Mouse (Mus musculus): ENCODE measurements around the gene Krt33a. TPM values are rescaled to one million over a fixed set of nuclear protein-coding genes. Genes with fewer than 3 reads are reported as not detected.

The Krt33a gene
- polyA plus RNA-seq, 1 experiment from 2014 or later, result not detected

DNA sequence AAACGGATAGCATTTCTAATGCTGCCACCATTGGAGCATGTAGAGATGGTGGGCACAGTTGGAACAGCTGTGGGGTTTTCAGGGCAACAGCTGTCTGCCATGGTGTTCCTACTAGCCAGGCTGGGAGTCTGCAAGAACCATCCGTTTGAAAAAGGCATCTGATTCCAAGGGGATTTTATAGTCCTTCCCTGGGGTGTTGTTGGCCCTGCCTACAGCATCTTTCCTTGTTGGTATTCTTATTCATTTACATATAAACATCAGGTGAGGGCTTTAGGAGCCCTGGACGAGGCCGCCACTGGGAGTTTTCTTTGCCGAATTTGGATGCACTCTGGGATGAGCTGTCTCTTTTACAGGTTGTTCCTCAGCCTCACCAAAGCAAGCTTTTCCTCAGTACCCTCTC lies 37.1 kb downstream of the Krt33a start, which contains the start of gene Krtap29-1:
Gene Krtap29-1 (minus strand): TSS at position 101 of the 400 bp plus-strand sequence.
- Histone ChIP-seq H3K4me3 (ENCODE audit: low read length) (no peak within 1 kb of the TSS), H3K4me1 (ENCODE audit: control insufficient read depth, insufficient read depth, low read length) (no peaks in the 10 kb centered on the region), H3K27me3 (ENCODE audit: control insufficient read depth, insufficient read depth, low read length) (no peaks in the 10 kb centered on the region), H3K36me3 (ENCODE audit: control insufficient read depth, insufficient read depth, low read length) (no peaks in the 10 kb centered on the region), H3K9ac (ENCODE audit: low read depth, low read length) (no peak within 1 kb of the TSS), H3K27ac (ENCODE audit: low read depth, low read length) (no peak within 1 kb of the TSS), H3K4me2 (replicated peaks; ENCODE audit: low read depth, low read length) (no peak within 1 kb of the TSS), H3K9me3 (ENCODE audit: control insufficient read depth, low read length) (no peaks in the 10 kb centered on the region)
- ATAC-seq (ENCODE audit: low FRiP score, low TSS enrichment), result no peak
- 66% methylated on average over 5 of the region's 5 CpGs for WGBS

DNA sequence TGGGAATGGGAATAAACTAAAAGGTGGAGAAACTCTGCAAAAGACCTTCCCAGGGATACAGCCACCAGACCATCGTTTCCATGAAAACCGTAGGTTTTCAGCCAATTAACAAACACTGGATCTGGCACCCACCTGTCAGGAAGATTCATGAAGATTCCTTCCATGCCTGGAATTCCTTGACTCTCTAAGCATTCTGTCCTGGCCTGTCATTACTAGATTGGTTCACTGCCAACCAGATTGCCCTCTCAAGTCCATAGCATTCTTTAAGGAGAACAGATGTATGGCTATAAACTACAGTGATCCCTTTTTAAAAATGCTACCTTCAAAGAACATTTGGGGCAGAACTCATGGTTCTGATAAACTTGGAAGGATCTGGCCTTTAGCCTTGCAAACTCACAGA lies 50.1 kb downstream of the Krt33a start:
- H3K9me3 ChIP-seq (ENCODE audit: control insufficient read depth, low read length), result no peaks in the 10 kb centered on the region
- ATAC-seq (ENCODE audit: low FRiP score, low TSS enrichment), result no peak
- 67% methylated on average over 2 of the region's 2 CpGs for WGBS
- no peak overlapping the region for H3K9ac ChIP-seq (ENCODE audit: low read depth, low read length)
- no peak overlapping the region for H3K4me2 ChIP-seq (replicated peaks; ENCODE audit: low read depth, low read length)
- H3K4me1 ChIP-seq (ENCODE audit: control insufficient read depth, insufficient read depth, low read length), result no peaks in the 10 kb centered on the region
- no peak overlapping the region for H3K4me3 ChIP-seq (ENCODE audit: low read length)
- no peak overlapping the region for H3K27ac ChIP-seq (ENCODE audit: low read depth, low read length)
- H3K36me3 ChIP-seq (ENCODE audit: control insufficient read depth, insufficient read depth, low read length), result no peaks in the 10 kb centered on the region
- no peaks in the 10 kb centered on the region for H3K27me3 ChIP-seq (ENCODE audit: control insufficient read depth, insufficient read depth, low read length)

DNA sequence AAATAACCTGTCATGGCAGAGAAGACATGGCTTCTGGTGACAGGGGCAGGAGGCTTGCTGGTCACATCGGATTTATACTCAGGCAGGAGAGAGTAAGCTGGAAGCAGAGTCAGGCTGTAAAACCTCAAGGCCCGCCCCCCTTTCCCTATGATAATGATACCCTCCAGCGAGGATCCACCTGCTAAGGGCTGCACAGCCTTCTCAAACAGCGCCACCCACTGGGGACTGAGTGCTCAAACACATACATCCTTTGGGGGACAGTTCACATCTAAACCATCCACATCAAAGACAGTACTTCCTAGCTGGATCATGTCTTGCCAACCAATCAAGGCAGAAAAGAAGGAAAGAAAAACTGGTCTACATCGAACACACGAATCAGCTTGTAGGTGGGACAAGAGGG lies 51.8 kb downstream of the Krt33a start:
- Histone ChIP-seq H3K27me3 (ENCODE audit: control insufficient read depth, insufficient read depth, low read length) (no peaks in the 10 kb centered on the region), H3K4me2 (replicated peaks; ENCODE audit: low read depth, low read length) (no peak overlapping the region), H3K36me3 (ENCODE audit: control insufficient read depth, insufficient read depth, low read length) (no peaks in the 10 kb centered on the region), H3K4me3 (ENCODE audit: low read length) (no peak overlapping the region), H3K9ac (ENCODE audit: low read depth, low read length) (no peak overlapping the region), H3K9me3 (ENCODE audit: control insufficient read depth, low read length) (no peaks in the 10 kb centered on the region), H3K27ac (ENCODE audit: low read depth, low read length) (no peak overlapping the region), H3K4me1 (ENCODE audit: control insufficient read depth, insufficient read depth, low read length) (no peaks in the 10 kb centered on the region)
- no peak for ATAC-seq (ENCODE audit: low FRiP score, low TSS enrichment)
- 43% methylated on average over 6 of the region's 6 CpGs for WGBS

Other genes starting within 250 kb of the Krt33a start
- gene Gm11595, start 243.3 kb downstream of the Krt33a start, polyA plus RNA-seq (2014; fragmentation: Nextera tagmentation; extraction: Ambion mirVana), result not detected in 2 replicates
- gene Krtap4-8, start 235.5 kb downstream of the Krt33a start, polyA plus RNA-seq (2014; fragmentation: Nextera tagmentation; extraction: Ambion mirVana), result not detected in 2 replicates
- not detected in 2 replicates for gene Krtap4-9, start 231.0 kb downstream of the Krt33a start, polyA plus RNA-seq (2014; fragmentation: Nextera tagmentation; extraction: Ambion mirVana)
- gene Gm11596, start 222.7 kb downstream of the Krt33a start, polyA plus RNA-seq (2014; fragmentation: Nextera tagmentation; extraction: Ambion mirVana), result not detected in 2 replicates
- gene Gm11569, start 217.3 kb downstream of the Krt33a start, polyA plus RNA-seq (2014; fragmentation: Nextera tagmentation; extraction: Ambion mirVana), result not detected in 2 replicates
- gene Gm11554, start 211.8 kb downstream of the Krt33a start, polyA plus RNA-seq (2014; fragmentation: Nextera tagmentation; extraction: Ambion mirVana), result not detected in 2 replicates
- not detected in 2 replicates for gene Krtap4-13, start 206.3 kb downstream of the Krt33a start, polyA plus RNA-seq (2014; fragmentation: Nextera tagmentation; extraction: Ambion mirVana)
- gene Gm11564, start 200.5 kb downstream of the Krt33a start, polyA plus RNA-seq (2014; fragmentation: Nextera tagmentation; extraction: Ambion mirVana), result not detected in 2 replicates
- not detected in 2 replicates for gene 2300003K06Rik, start 178.1 kb downstream of the Krt33a start, polyA plus RNA-seq (2014; fragmentation: Nextera tagmentation; extraction: Ambion mirVana)
- gene Krtap4-16, start 164.6 kb downstream of the Krt33a start, polyA plus RNA-seq (2014; fragmentation: Nextera tagmentation; extraction: Ambion mirVana), result not detected in 2 replicates
- not detected in 2 replicates for gene Gm11568, start 158.3 kb downstream of the Krt33a start, polyA plus RNA-seq (2014; fragmentation: Nextera tagmentation; extraction: Ambion mirVana)
- not detected in 2 replicates for gene Gm11559, start 151.7 kb downstream of the Krt33a start, polyA plus RNA-seq (2014; fragmentation: Nextera tagmentation; extraction: Ambion mirVana)
- not detected in 2 replicates for gene Krtap9-1, start 142.8 kb downstream of the Krt33a start, polyA plus RNA-seq (2014; fragmentation: Nextera tagmentation; extraction: Ambion mirVana)
- gene Gm11567, start 137.0 kb downstream of the Krt33a start, polyA plus RNA-seq (2014; fragmentation: Nextera tagmentation; extraction: Ambion mirVana), result not detected in 2 replicates
- gene Krtap31-1, start 108.3 kb downstream of the Krt33a start, polyA plus RNA-seq (2014; fragmentation: Nextera tagmentation; extraction: Ambion mirVana), result not detected in 2 replicates
- not detected in 2 replicates for gene Gm11565, start 101.5 kb downstream of the Krt33a start, polyA plus RNA-seq (2014; fragmentation: Nextera tagmentation; extraction: Ambion mirVana)
- not detected in 2 replicates for gene Krtap31-2, start 79.9 kb downstream of the Krt33a start, polyA plus RNA-seq (2014; fragmentation: Nextera tagmentation; extraction: Ambion mirVana)
- not detected in 2 replicates for gene Krtap9-5, start 67.7 kb downstream of the Krt33a start, polyA plus RNA-seq (2014; fragmentation: Nextera tagmentation; extraction: Ambion mirVana)
- not detected in 2 replicates for gene Krtap29-1, start 37.2 kb downstream of the Krt33a start, polyA plus RNA-seq (2014; fragmentation: Nextera tagmentation; extraction: Ambion mirVana)
- not detected in 2 replicates for gene Krtap16-1, start 29.6 kb downstream of the Krt33a start, polyA plus RNA-seq (2014; fragmentation: Nextera tagmentation; extraction: Ambion mirVana)
- not detected in 2 replicates for gene Krtap17-1, start 22.2 kb downstream of the Krt33a start, polyA plus RNA-seq (2014; fragmentation: Nextera tagmentation; extraction: Ambion mirVana)
- not detected in 2 replicates for gene Krt33b, start 13.7 kb upstream of the Krt33a start, polyA plus RNA-seq (2014; fragmentation: Nextera tagmentation; extraction: Ambion mirVana)
- gene Krt34, start 25.3 kb upstream of the Krt33a start, polyA plus RNA-seq (2014; fragmentation: Nextera tagmentation; extraction: Ambion mirVana), result 0.11 TPM in 1 of 2 replicates, not detected in the other
- gene Krt31, start 34.3 kb upstream of the Krt33a start, polyA plus RNA-seq (2014; fragmentation: Nextera tagmentation; extraction: Ambion mirVana), result not detected in 2 replicates
- not detected in 2 replicates for gene Krt32, start 72.0 kb upstream of the Krt33a start, polyA plus RNA-seq (2014; fragmentation: Nextera tagmentation; extraction: Ambion mirVana)
- not detected in 2 replicates for gene Krt35, start 80.0 kb upstream of the Krt33a start, polyA plus RNA-seq (2014; fragmentation: Nextera tagmentation; extraction: Ambion mirVana)
- gene Krt36, start 89.4 kb upstream of the Krt33a start, polyA plus RNA-seq (2014; fragmentation: Nextera tagmentation; extraction: Ambion mirVana), result 1.4 and 1.5 TPM in 2 replicates
- gene Krt13, start 105.4 kb upstream of the Krt33a start, polyA plus RNA-seq (2014; fragmentation: Nextera tagmentation; extraction: Ambion mirVana), result not detected in 2 replicates
- 0.96 and 1.2 TPM in 2 replicates for gene Krt15, start 119.7 kb upstream of the Krt33a start, polyA plus RNA-seq (2014; fragmentation: Nextera tagmentation; extraction: Ambion mirVana)
- gene Krt19, start 132.5 kb upstream of the Krt33a start, polyA plus RNA-seq (2014; fragmentation: Nextera tagmentation; extraction: Ambion mirVana), result 24.2 and 31.4 TPM in 2 replicates
- gene Krt9, start 177.0 kb upstream of the Krt33a start, polyA plus RNA-seq (2014; fragmentation: Nextera tagmentation; extraction: Ambion mirVana), result not detected in 2 replicates
- not detected in 2 replicates for gene Krt14, start 191.3 kb upstream of the Krt33a start, polyA plus RNA-seq (2014; fragmentation: Nextera tagmentation; extraction: Ambion mirVana)
- gene Krt16, start 232.7 kb upstream of the Krt33a start, polyA plus RNA-seq (2014; fragmentation: Nextera tagmentation; extraction: Ambion mirVana), result not detected in 2 replicates
- 0.13 and 0.14 TPM in 2 replicates for gene Krt17, start 244.8 kb upstream of the Krt33a start, polyA plus RNA-seq (2014; fragmentation: Nextera tagmentation; extraction: Ambion mirVana)

Data from kidney, embryonic 14.5 days (tissue).